Mouse (Mus musculus) intestine, embryonic 16.5 days (tissue): ENCODE measurements at regions not wholly inside any gene's neighbourhood (a gene's known extent, or its start where the extent isn't known, plus 50 kb on each side); places are given as distances from the start of the nearest gene placed in this dataset.
"Not testable (repeated sequence)": the region's sequence is repeated elsewhere in the genome, so short reads cannot be mapped to it uniquely, and the experiment has no call there.

Experiments used
- ATAC-seq: fragments of 200-750 bp; cut with Nextera tagmentation; 2 replicates; pipeline ENCODE4 v1.8.0; 2017; ENCODE audit warnings: moderate TSS enrichment, moderate library complexity
- H3K27ac ChIP-seq: fragments of 300-500 bp; sonication (generic); 2 replicates; pipeline ENCODE4 v1.5.1; 2014; ENCODE audit warnings: mild to moderate bottlenecking, low read length
- H3K27me3 ChIP-seq: fragments of 300-500 bp; sonication (generic); replicated peaks from 2 replicates; pipeline ENCODE4 v1.6.1; 2014; ENCODE audit warnings: low read length, control low read depth, mixed read lengths; ENCODE audit not compliant: control insufficient read depth, insufficient read depth
- H3K36me3 ChIP-seq: fragments of 300-500 bp; sonication (generic); 2 replicates; pipeline ENCODE4 v1.6.1; 2014; ENCODE audit warnings: low read length, control low read depth; ENCODE audit not compliant: control insufficient read depth, insufficient read depth
- H3K4me1 ChIP-seq: fragments of 300-500 bp; sonication (generic); 2 replicates; pipeline ENCODE4 v1.6.1; 2014; ENCODE audit warnings: low read length, control low read depth, mixed read lengths; ENCODE audit not compliant: control insufficient read depth, insufficient read depth
- H3K4me2 ChIP-seq: fragments of 300-500 bp; sonication (generic); 2 replicates; pipeline ENCODE4 v1.6.1; 2014; ENCODE audit warnings: low read depth, low read length, control low read depth
- H3K4me3 ChIP-seq: fragments of 300-500 bp; sonication (generic); 2 replicates; pipeline ENCODE4 v1.5.1; 2014; ENCODE audit warnings: mild to moderate bottlenecking, low read length
- H3K9ac ChIP-seq: fragments of 300-500 bp; sonication (generic); 2 replicates; pipeline ENCODE4 v1.6.1; 2014; ENCODE audit warnings: low read depth, low read length
- H3K9me3 ChIP-seq: fragments of 300-500 bp; sonication (generic); 2 replicates; pipeline ENCODE4 v1.6.1; 2016; ENCODE audit warnings: low read length, control low read depth; ENCODE audit not compliant: control insufficient read depth
- WGBS: fragments of 180-500 bp; shearing (Covaris S2); extraction: QIAGEN DNeasy Blood & Tissue Kit; methylation state at CpG from one replicate; pipeline ENCODE4 v1.1.7; 2014; 5-methylcytosine and 5-hydroxymethylcytosine counted together

DNA sequence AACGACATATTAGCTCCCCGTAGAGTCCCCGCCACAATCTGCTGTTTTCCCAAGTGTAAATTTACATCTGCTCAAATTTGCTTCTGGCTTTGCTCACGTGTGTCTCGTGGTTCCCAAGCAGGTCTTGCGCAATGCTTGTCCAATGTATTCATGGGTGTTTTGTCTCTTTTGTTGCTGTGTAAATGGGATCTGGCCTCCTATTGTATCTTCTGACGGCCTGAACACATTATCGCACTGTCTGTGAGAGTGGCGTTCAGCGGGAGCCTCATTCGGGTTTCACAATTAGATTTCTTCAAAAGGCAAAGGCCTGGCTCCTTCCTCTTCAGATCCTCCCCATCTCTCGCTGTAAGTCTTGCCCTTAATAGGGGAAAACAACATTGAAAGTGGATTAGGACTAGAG, 274.5 kb downstream of the Fam19a5 start:
- no peaks in the 10 kb centered on the region for H3K27me3 ChIP-seq
- WGBS, result 79% methylated on average over 12 of the region's 12 CpGs
- ATAC-seq, result no peak

GRCm38 (mm10) chr15:87842097-87842496, 298.0 kb downstream of the Fam19a5 start:
- Histone ChIP-seq H3K4me3 (no peak overlapping the region), H3K9me3 (no peaks in the 10 kb centered on the region), H3K27me3 (no peaks in the 10 kb centered on the region), H3K4me1 (no peaks in the 10 kb centered on the region), H3K4me2 (no peak overlapping the region), H3K36me3 (no peaks in the 10 kb centered on the region), H3K9ac (no peak overlapping the region), H3K27ac (no peak overlapping the region)
- no peak for ATAC-seq
- 46% methylated on average over 3 of the region's 3 CpGs for WGBS

More for the DNA sequence above, 274.5 kb downstream of the Fam19a5 start:
- no peaks in the 10 kb centered on the region for H3K9me3 ChIP-seq
- no peak overlapping the region for H3K9ac ChIP-seq
- H3K4me1 ChIP-seq, result no peaks in the 10 kb centered on the region
- H3K4me2 ChIP-seq, result no peak overlapping the region
- no peak overlapping the region for H3K27ac ChIP-seq
- H3K36me3 ChIP-seq, result no peaks in the 10 kb centered on the region
- no peak overlapping the region for H3K4me3 ChIP-seq

GRCm38 (mm10) chr15:87859069-87859468, 315.0 kb downstream of the Fam19a5 start:
- no peak overlapping the region for H3K4me2 ChIP-seq
- no peaks in the 10 kb centered on the region for H3K27me3 ChIP-seq
- H3K4me3 ChIP-seq, result no peak overlapping the region
- H3K27ac ChIP-seq, result no peak overlapping the region
- H3K9ac ChIP-seq, result no peak overlapping the region
- no peak for ATAC-seq
- no peaks in the 10 kb centered on the region for H3K36me3 ChIP-seq
- H3K9me3 ChIP-seq, result no peaks in the 10 kb centered on the region
- H3K4me1 ChIP-seq, result no peaks in the 10 kb centered on the region
- WGBS, result 25% methylated on average over 2 of the region's 2 CpGs

DNA sequence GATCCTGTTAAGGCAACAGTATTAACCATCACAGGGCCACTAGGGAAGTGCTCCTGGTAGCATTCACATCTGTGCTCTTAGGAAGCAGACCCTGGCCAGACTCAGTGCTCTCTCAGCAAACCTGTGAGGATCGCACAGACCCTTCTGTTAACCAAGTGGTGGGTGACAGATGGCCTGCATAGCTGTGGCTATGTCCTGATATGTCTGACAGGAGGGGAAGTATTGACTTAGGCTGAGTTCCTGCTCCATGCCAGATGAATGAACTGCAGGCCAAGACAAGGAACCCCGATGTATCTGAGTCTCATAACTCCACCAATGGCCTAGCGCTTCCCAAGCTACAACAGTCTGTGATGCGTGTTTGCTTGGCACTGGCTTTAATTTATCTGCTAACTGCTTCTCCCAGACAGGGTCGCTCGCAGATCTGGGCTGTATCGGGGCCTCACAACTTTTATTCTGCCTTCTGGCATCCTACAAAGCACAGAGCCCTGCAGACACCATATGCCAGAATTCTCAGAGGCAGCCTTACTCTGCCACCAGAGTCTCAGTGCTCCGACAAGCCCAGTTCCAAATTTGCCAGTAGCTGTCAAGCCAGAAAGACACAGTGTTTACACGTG, 332.3 kb downstream of the Fam19a5 start:
- 65% methylated on average over 9 of the region's 9 CpGs for WGBS

DNA sequence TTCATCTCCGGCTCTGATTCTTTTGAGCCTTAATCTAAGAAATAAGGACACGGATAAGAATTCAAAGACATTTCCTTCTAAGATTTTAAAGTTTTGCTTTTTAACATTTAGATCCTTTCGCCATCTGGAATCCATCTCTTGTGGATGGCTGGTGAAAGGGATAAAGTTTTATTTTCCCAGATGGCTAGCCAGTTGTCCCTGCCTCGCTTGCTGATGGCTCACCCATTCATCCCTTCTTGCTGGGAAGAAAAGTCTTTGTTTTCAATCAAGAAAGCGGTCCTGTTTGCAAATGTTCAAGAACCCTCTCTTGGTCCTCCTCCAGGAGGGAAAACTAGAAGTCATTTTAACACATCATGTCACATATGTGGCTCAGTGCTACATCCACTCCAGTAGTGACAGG, 346.8 kb downstream of the Fam19a5 start:
- ATAC-seq, result no peak
- Histone ChIP-seq H3K4me2 (no peak overlapping the region), H3K27me3 (no peaks in the 10 kb centered on the region), H3K27ac (no peak overlapping the region), H3K9ac (no peak overlapping the region), H3K4me3 (no peak overlapping the region), H3K4me1 (no peaks in the 10 kb centered on the region), H3K9me3 (no peaks in the 10 kb centered on the region), H3K36me3 (no peaks in the 10 kb centered on the region)
- WGBS, result 86% methylated on average over 5 of the region's 5 CpGs

More for the DNA sequence above, 332.3 kb downstream of the Fam19a5 start:
- no peaks in the 10 kb centered on the region for H3K36me3 ChIP-seq
- no peaks in the 10 kb centered on the region for H3K9me3 ChIP-seq
- no peak overlapping the region for H3K27ac ChIP-seq
- H3K9ac ChIP-seq, result no peak overlapping the region
- H3K4me3 ChIP-seq, result no peak overlapping the region
- H3K4me1 ChIP-seq, result no peaks in the 10 kb centered on the region
- H3K4me2 ChIP-seq, result no peak overlapping the region
- no peak for ATAC-seq
- H3K27me3 ChIP-seq, result no peaks in the 10 kb centered on the region

- H3K4me3 ChIP-seq, H3K27me3 ChIP-seq, H3K36me3 ChIP-seq, H3K4me2 ChIP-seq, H3K4me1 ChIP-seq, H3K9me3 ChIP-seq, H3K9ac ChIP-seq, ATAC-seq, H3K27ac ChIP-seq: not testable (repeated sequence)
- WGBS, result 79% methylated on average over 6 of the region's 6 CpGs
These were observed 350.8 kb downstream of the Fam19a5 start for GRCm38 (mm10) chr15:87894866-87895265.

DNA sequence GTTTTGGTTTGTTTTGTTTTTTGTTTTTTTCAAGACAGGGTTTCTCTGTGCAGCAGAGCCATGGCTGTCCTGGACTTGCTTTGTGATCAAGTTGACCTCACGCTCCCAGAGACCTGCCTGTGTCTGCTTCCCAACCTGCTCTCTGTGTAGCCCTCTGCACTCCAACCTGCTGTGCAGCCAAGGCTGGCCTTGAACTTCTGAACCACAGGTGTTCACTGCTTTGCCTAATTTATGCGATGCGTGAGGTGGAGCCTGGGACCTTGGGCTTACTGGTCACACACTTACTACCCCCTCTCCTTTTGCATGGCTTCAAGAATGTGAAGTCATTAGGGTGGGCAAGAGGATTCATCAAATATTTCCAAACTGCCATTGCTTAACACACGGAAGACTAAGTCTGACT, 354.6 kb downstream of the Fam19a5 start:
- no peaks in the 10 kb centered on the region for H3K27me3 ChIP-seq
- no peak for ATAC-seq
- H3K9ac ChIP-seq, result no peak overlapping the region
- no peaks in the 10 kb centered on the region for H3K4me1 ChIP-seq
- no peak overlapping the region for H3K4me3 ChIP-seq
- H3K9me3 ChIP-seq, result no peaks in the 10 kb centered on the region
- 77% methylated on average over 4 of the region's 4 CpGs for WGBS
- H3K4me2 ChIP-seq, result no peak overlapping the region
- H3K36me3 ChIP-seq, result no peaks in the 10 kb centered on the region
- H3K27ac ChIP-seq, result no peak overlapping the region

DNA sequence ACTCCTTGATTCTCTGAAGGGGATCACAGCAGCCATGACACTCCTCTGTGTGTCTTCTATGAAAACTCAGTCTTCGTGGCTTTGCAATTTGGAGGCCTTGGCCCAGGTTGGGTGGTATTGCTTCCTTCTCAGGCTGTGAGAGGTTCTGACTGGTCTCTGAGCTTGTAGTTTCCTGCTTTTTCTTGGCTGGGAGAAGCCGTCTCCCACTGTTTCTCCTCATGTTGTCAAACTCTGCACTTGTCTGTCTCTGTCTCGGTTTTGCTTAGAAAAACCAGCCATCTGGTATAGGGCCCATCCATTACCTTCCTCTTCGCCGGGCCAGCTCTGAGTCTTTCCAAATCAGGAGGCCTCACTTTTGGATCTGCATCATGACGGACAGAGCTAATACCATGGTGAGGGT, 360.3 kb downstream of the Fam19a5 start:
- H3K9me3 ChIP-seq, result no peaks in the 10 kb centered on the region
- H3K27ac ChIP-seq, result no peak overlapping the region
- H3K4me3 ChIP-seq, result no peak overlapping the region
- 78% methylated on average over 6 of the region's 6 CpGs for WGBS
- H3K4me2 ChIP-seq, result no peak overlapping the region
- H3K36me3 ChIP-seq, result no peaks in the 10 kb centered on the region
- no peak overlapping the region for H3K9ac ChIP-seq
- H3K4me1 ChIP-seq, result no peaks in the 10 kb centered on the region
- H3K27me3 ChIP-seq, result no peaks in the 10 kb centered on the region
- no peak for ATAC-seq

- WGBS, result 87% methylated on average over 5 of the region's 5 CpGs
- no peaks in the 10 kb centered on the region for H3K9me3 ChIP-seq
These were observed 362.2 kb downstream of the Fam19a5 start for GRCm38 (mm10) chr15:87906310-87906709.

DNA sequence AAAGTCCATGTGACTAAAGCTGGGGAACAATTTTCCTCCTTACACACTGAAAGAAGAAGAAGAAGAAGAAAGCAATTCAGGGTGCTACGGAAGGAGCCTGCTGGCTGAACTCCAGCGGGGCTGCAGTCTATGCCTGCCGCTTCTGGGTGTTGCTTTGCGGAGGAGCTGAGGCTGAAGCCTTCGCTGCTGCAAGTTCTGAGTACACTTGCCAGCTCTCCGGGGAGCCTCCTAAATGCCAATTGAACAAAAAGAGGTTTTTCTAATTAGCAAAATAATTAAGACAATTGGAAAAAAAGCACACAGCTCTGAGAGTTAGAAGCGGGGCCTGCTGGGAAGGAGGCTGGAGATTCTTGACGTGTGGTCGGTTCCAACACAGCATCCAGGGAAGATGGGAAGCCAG, 378.0 kb downstream of the Fam19a5 start:
- Histone ChIP-seq H3K4me1 (no peaks in the 10 kb centered on the region), H3K27me3 (no peaks in the 10 kb centered on the region)
- ATAC-seq, result no peak

More at GRCm38 (mm10) chr15:87906310-87906709, 362.2 kb downstream of the Fam19a5 start:
- Histone ChIP-seq H3K27ac (no peak overlapping the region), H3K9ac (no peak overlapping the region), H3K27me3 (no peaks in the 10 kb centered on the region), H3K4me2 (no peak overlapping the region), H3K36me3 (no peaks in the 10 kb centered on the region), H3K4me1 (no peaks in the 10 kb centered on the region), H3K4me3 (no peak overlapping the region)
- no peak for ATAC-seq

More for the DNA sequence above, 378.0 kb downstream of the Fam19a5 start:
- no peak overlapping the region for H3K4me2 ChIP-seq
- H3K4me3 ChIP-seq, result no peak overlapping the region
- no peak overlapping the region for H3K9ac ChIP-seq
- no peak overlapping the region for H3K27ac ChIP-seq
- no peaks in the 10 kb centered on the region for H3K9me3 ChIP-seq
- WGBS, result 70% methylated on average over 9 of the region's 9 CpGs
- no peaks in the 10 kb centered on the region for H3K36me3 ChIP-seq
